Mouse (Mus musculus): Measurements from ENCODE around the gene Cask. TPM values are rescaled to one million over a fixed set of nuclear protein-coding genes. Genes with fewer than 3 reads are reported as not detected.

The Cask gene
- polyA plus RNA-seq, 1 experiment from 2014 or later, result 7.7 TPM

DNA sequence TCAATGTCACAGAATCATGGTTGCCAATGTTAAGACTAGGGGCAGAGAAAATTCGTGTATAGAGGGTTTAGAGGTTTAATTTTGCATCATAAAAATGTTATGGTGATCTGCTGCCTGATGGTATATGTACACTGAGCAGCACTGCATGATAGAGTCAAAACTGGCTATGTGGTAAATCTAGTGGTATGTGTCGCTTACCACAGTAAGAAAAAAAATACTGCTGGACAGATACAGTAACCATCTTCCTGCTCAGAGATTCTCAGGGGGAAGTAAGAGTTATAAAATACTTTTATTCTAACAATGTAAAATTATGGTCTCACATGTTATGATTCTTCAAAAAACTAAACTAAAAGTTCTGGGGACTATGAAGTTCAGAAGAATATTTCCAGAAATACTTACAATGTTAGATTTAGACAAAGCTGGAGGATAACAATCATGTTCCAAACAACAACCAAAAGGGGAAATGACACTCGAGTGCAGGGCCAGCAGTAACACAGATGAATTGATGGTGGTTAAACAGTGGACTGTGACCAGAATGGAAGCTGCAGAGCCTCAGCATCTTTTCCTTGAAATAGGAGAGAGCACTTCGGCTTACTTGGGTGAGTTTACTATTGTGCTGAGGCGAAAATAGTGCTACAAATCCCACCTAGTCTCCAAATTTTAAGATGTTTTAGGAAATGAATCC, 219.4 kb downstream of the Cask start, which contains the start of gene Gpr34:
Gene Gpr34 (plus strand): TSS at position 491 of the 685 bp plus-strand sequence.
- no peak within 1 kb of the TSS for H3K9ac ChIP-seq (ENCODE audit: low read depth, low read length)
- no peaks in the 10 kb centered on the region for H3K4me1 ChIP-seq (ENCODE audit: control insufficient read depth, insufficient read depth, low read length)
- no peak for ATAC-seq (replicated peaks; ENCODE audit: insufficient number of reproducible peaks, low FRiP score, low TSS enrichment)
- no peak within 1 kb of the TSS for H3K4me3 ChIP-seq (ENCODE audit: low read depth, low read length)
- H3K36me3 ChIP-seq (ENCODE audit: control insufficient read depth, insufficient read depth, low read length), result no peaks in the 10 kb centered on the region
- WGBS (ENCODE audit: insufficient replicate concordance), result 64% methylated on average over 5 of the region's 5 CpGs
- H3K4me2 ChIP-seq, result no peak within 1 kb of the TSS
- no peak within 1 kb of the TSS for H3K27ac ChIP-seq (ENCODE audit: low read depth, low read length)
- no peaks in the 10 kb centered on the region for H3K9me3 ChIP-seq (replicated peaks; ENCODE audit: control insufficient read depth, low read length)
- H3K27me3 ChIP-seq (ENCODE audit: control insufficient read depth, insufficient read depth, low read length), result no peaks in the 10 kb centered on the region; the same call in 1 of the 2 replicates

- Histone ChIP-seq H3K4me3 (ENCODE audit: low read depth, low read length) (no peak overlapping the region), H3K4me2 (no peak overlapping the region), H3K27ac (ENCODE audit: low read depth, low read length) (no peak overlapping the region), H3K9ac (ENCODE audit: low read depth, low read length) (no peak overlapping the region), H3K9me3 (replicated peaks; ENCODE audit: control insufficient read depth, low read length) (no peaks in the 10 kb centered on the region), H3K4me1 (ENCODE audit: control insufficient read depth, insufficient read depth, low read length) (no peaks in the 10 kb centered on the region), H3K36me3 (ENCODE audit: control insufficient read depth, insufficient read depth, low read length) (no peaks in the 10 kb centered on the region), H3K27me3 (ENCODE audit: control insufficient read depth, insufficient read depth, low read length) (no peaks in the 10 kb centered on the region)
- WGBS (ENCODE audit: insufficient replicate concordance), result 85% methylated on average over 5 of the region's 5 CpGs
- ATAC-seq (replicated peaks; ENCODE audit: insufficient number of reproducible peaks, low FRiP score, low TSS enrichment), result no peak
Measured at GRCm38 (mm10) chrX:13622654-13623053, 228.5 kb downstream of the Cask start.

- WGBS (ENCODE audit: insufficient replicate concordance), result 73% methylated on average over 4 of the region's 4 CpGs
- H3K27me3 ChIP-seq (ENCODE audit: control insufficient read depth, insufficient read depth, low read length), result no peaks in the 10 kb centered on the region
- no peak for ATAC-seq (replicated peaks; ENCODE audit: insufficient number of reproducible peaks, low FRiP score, low TSS enrichment)
- H3K36me3 ChIP-seq (ENCODE audit: control insufficient read depth, insufficient read depth, low read length), result no peaks in the 10 kb centered on the region
- H3K4me1 ChIP-seq (ENCODE audit: control insufficient read depth, insufficient read depth, low read length), result no peaks in the 10 kb centered on the region
- no peak overlapping the region for H3K4me3 ChIP-seq (ENCODE audit: low read depth, low read length)
- H3K9me3 ChIP-seq (replicated peaks; ENCODE audit: control insufficient read depth, low read length), result no peaks in the 10 kb centered on the region
- H3K4me2 ChIP-seq, result no peak overlapping the region
- no peak overlapping the region for H3K9ac ChIP-seq (ENCODE audit: low read depth, low read length)
- no peak overlapping the region for H3K27ac ChIP-seq (ENCODE audit: low read depth, low read length)
Measured at GRCm38 (mm10) chrX:13621473-13621872, 229.7 kb downstream of the Cask start.

DNA sequence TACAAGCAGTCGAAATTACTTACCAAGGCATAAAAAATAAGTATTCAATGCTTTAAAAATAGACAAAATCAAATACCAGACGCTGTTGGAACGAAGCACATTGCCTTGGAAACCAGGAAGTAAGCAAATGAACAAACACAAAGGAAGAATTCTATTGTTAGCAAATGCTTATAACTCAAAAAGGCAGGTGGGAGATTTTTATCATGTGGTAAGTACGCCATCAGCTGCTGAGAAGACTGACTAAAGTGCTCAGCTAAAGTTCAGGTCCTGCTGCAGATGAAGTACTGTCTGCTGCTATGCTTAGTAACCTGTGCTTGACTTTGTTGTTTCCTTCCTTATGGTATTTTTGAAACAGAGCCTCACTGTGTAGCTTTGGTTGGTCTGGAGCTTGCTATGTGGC, 232.7 kb downstream of the Cask start:
- H3K27me3 ChIP-seq (ENCODE audit: control insufficient read depth, insufficient read depth, low read length), result no peaks in the 10 kb centered on the region
- H3K4me3 ChIP-seq (ENCODE audit: low read depth, low read length), result no peak overlapping the region
- H3K4me2 ChIP-seq, result no peak overlapping the region
- no peaks in the 10 kb centered on the region for H3K9me3 ChIP-seq (replicated peaks; ENCODE audit: control insufficient read depth, low read length)
- no peaks in the 10 kb centered on the region for H3K36me3 ChIP-seq (ENCODE audit: control insufficient read depth, insufficient read depth, low read length)
- no peak overlapping the region for H3K27ac ChIP-seq (ENCODE audit: low read depth, low read length)
- WGBS (ENCODE audit: insufficient replicate concordance), result 75% methylated on average over 4 of the region's 4 CpGs
- no peaks in the 10 kb centered on the region for H3K4me1 ChIP-seq (ENCODE audit: control insufficient read depth, insufficient read depth, low read length)
- H3K9ac ChIP-seq (ENCODE audit: low read depth, low read length), result no peak overlapping the region
- ATAC-seq (replicated peaks; ENCODE audit: insufficient number of reproducible peaks, low FRiP score, low TSS enrichment), result no peak

GRCm38 (mm10) chrX:13617294-13617693, 233.9 kb downstream of the Cask start:
- H3K27ac ChIP-seq (ENCODE audit: low read depth, low read length), result no peak overlapping the region
- H3K27me3 ChIP-seq (ENCODE audit: control insufficient read depth, insufficient read depth, low read length), result no peaks in the 10 kb centered on the region
- no peaks in the 10 kb centered on the region for H3K36me3 ChIP-seq (ENCODE audit: control insufficient read depth, insufficient read depth, low read length)
- no peak for ATAC-seq (replicated peaks; ENCODE audit: insufficient number of reproducible peaks, low FRiP score, low TSS enrichment)
- H3K4me3 ChIP-seq (ENCODE audit: low read depth, low read length), result no peak overlapping the region
- H3K4me1 ChIP-seq (ENCODE audit: control insufficient read depth, insufficient read depth, low read length), result no peaks in the 10 kb centered on the region
- H3K9ac ChIP-seq (ENCODE audit: low read depth, low read length), result no peak overlapping the region
- no peaks in the 10 kb centered on the region for H3K9me3 ChIP-seq (replicated peaks; ENCODE audit: control insufficient read depth, low read length)
- H3K4me2 ChIP-seq, result no peak overlapping the region
- 82% methylated on average over 1 of the region's 1 CpGs for WGBS (ENCODE audit: insufficient replicate concordance)

- WGBS (ENCODE audit: insufficient replicate concordance), result 48% methylated on average over 1 of the region's 1 CpGs
- H3K4me1 ChIP-seq (ENCODE audit: control insufficient read depth, insufficient read depth, low read length), result no peaks in the 10 kb centered on the region
- H3K27ac ChIP-seq (ENCODE audit: low read depth, low read length), result no peak overlapping the region
- no peaks in the 10 kb centered on the region for H3K9me3 ChIP-seq (replicated peaks; ENCODE audit: control insufficient read depth, low read length)
- no peak overlapping the region for H3K4me2 ChIP-seq
- no peaks in the 10 kb centered on the region for H3K27me3 ChIP-seq (ENCODE audit: control insufficient read depth, insufficient read depth, low read length)
- no peaks in the 10 kb centered on the region for H3K36me3 ChIP-seq (ENCODE audit: control insufficient read depth, insufficient read depth, low read length)
- no peak overlapping the region for H3K4me3 ChIP-seq (ENCODE audit: low read depth, low read length)
- H3K9ac ChIP-seq (ENCODE audit: low read depth, low read length), result no peak overlapping the region
- no peak for ATAC-seq (replicated peaks; ENCODE audit: insufficient number of reproducible peaks, low FRiP score, low TSS enrichment)
Measured at GRCm38 (mm10) chrX:13616726-13617125, 234.4 kb downstream of the Cask start.

GRCm38 (mm10) chrX:13612115-13612514, 239.1 kb downstream of the Cask start:
- H3K4me3 ChIP-seq (ENCODE audit: low read depth, low read length), result no peak overlapping the region
- no peak overlapping the region for H3K27ac ChIP-seq (ENCODE audit: low read depth, low read length)
- no peaks in the 10 kb centered on the region for H3K36me3 ChIP-seq (ENCODE audit: control insufficient read depth, insufficient read depth, low read length)
- no peak overlapping the region for H3K4me2 ChIP-seq
- no peak overlapping the region for H3K9ac ChIP-seq (ENCODE audit: low read depth, low read length)
- H3K9me3 ChIP-seq (replicated peaks; ENCODE audit: control insufficient read depth, low read length), result no peaks in the 10 kb centered on the region
- 58% methylated on average over 2 of the region's 2 CpGs for WGBS (ENCODE audit: insufficient replicate concordance)
- ATAC-seq (replicated peaks; ENCODE audit: insufficient number of reproducible peaks, low FRiP score, low TSS enrichment), result no peak
- no peaks in the 10 kb centered on the region for H3K27me3 ChIP-seq (ENCODE audit: control insufficient read depth, insufficient read depth, low read length)
- no peaks in the 10 kb centered on the region for H3K4me1 ChIP-seq (ENCODE audit: control insufficient read depth, insufficient read depth, low read length)

GRCm38 (mm10) chrX:13611114-13611513, 240.1 kb downstream of the Cask start:
- H3K4me1 ChIP-seq (ENCODE audit: control insufficient read depth, insufficient read depth, low read length), result no peaks in the 10 kb centered on the region

GRCm38 (mm10) chrX:13607752-13608151, 243.4 kb downstream of the Cask start:
- Histone ChIP-seq H3K9ac (ENCODE audit: low read depth, low read length) (no peak overlapping the region), H3K9me3 (replicated peaks; ENCODE audit: control insufficient read depth, low read length) (no peaks in the 10 kb centered on the region), H3K27me3 (ENCODE audit: control insufficient read depth, insufficient read depth, low read length) (no peaks in the 10 kb centered on the region), H3K4me1 (ENCODE audit: control insufficient read depth, insufficient read depth, low read length) (no peaks in the 10 kb centered on the region), H3K4me2 (no peak overlapping the region), H3K27ac (ENCODE audit: low read depth, low read length) (no peak overlapping the region), H3K4me3 (ENCODE audit: low read depth, low read length) (no peak overlapping the region), H3K36me3 (ENCODE audit: control insufficient read depth, insufficient read depth, low read length) (no peaks in the 10 kb centered on the region)
- ATAC-seq (replicated peaks; ENCODE audit: insufficient number of reproducible peaks, low FRiP score, low TSS enrichment), result no peak
- 59% methylated on average over 3 of the region's 3 CpGs for WGBS (ENCODE audit: insufficient replicate concordance)

More at GRCm38 (mm10) chrX:13611114-13611513, 240.1 kb downstream of the Cask start:
- Histone ChIP-seq H3K4me3 (ENCODE audit: low read depth, low read length) (no peak overlapping the region), H3K9me3 (replicated peaks; ENCODE audit: control insufficient read depth, low read length) (no peaks in the 10 kb centered on the region), H3K9ac (ENCODE audit: low read depth, low read length) (no peak overlapping the region), H3K36me3 (ENCODE audit: control insufficient read depth, insufficient read depth, low read length) (no peaks in the 10 kb centered on the region), H3K27ac (ENCODE audit: low read depth, low read length) (no peak overlapping the region), H3K4me2 (no peak overlapping the region), H3K27me3 (ENCODE audit: control insufficient read depth, insufficient read depth, low read length) (no peaks in the 10 kb centered on the region)
- WGBS (ENCODE audit: insufficient replicate concordance), result 70% methylated on average over 5 of the region's 5 CpGs
- ATAC-seq (replicated peaks; ENCODE audit: insufficient number of reproducible peaks, low FRiP score, low TSS enrichment), result no peak
